Mouse (Mus musculus) left cerebral cortex, postnatal 14 days (tissue): Measurements from ENCODE around the gene Ppil2. TPM values are rescaled to one million over a fixed set of nuclear protein-coding genes. Genes with fewer than 3 reads are reported as not detected.

ENCODE experiments used
- DNase-seq, 2 experiments: peaks; one replicate each; pipeline ENCODE4 v3.0.0; 2021 to 2022; ENCODE audit warnings: low spot score in 2 of 2, mixed read lengths in 1 of 2
- intact Hi-C: fragments of 180-260 bp; cut with DNase I; formaldehyde crosslinking; loops from one replicate; pipeline ENCODE4 v1.15.1; 2025
- microRNA-seq, 2 experiments: library from miRNA; unstranded; fragments of <30 nt; microRNA quantifications; one replicate each; pipeline ENCODE4 v1.2.0; 2022
- total RNA-seq, 2 experiments: library from RNA; stranded (reverse); gene quantifications; 2 replicates each; pipeline ENCODE4 v1.2.3; 2021

Ppil2 gene
- total RNA-seq, 2 experiments from 2014 or later: 84.7 to 85.2 TPM

DNA sequence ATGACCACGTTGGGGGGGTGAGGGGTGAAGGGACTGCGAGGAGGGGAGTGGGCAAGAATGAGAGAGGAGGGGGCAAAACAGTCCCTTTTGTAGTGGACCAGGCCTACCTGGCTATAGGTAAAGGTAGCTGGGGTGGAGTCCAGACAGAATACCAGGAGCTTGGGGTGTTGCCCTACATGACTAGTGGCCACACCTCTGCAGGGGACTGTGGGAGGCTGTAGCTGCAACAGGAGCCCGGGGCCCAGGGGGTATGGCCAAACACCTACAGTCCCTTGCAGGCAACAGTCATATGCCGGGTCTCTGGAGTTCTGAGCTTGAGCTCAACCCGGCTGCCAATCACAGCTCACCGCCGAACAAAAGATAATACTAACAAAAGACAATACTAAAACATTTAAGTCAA lies 59.0 kb downstream of the Ppil2 start:
- no peak for DNase-seq
- intact Hi-C loops: no loop called here

DNA sequence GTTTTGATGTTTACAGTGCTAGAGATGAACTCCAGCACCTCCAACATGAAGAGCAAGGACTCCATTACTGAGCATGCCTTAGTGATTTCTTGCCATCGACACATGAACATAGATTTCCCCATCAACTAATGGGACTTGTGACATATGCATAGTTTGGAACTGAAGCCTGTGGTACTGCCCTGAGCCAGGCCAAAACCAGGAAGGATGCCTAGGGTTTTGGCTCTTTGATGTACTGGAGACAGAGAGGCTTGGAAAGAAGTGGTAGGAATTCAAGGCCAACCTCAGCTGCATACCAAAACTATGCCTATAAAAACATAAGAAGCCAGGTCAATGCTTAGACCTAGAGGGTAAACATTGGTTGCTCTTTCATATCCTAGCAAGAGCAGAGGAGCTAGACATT lies 61.2 kb downstream of the Ppil2 start:
- intact Hi-C loops: no loop called here
- DNase-seq: no peak

- intact Hi-C loops: no loop called here
- no peak for DNase-seq
These were observed 65.8 kb downstream of the Ppil2 start for GRCm38 (mm10) chr16:17045287-17045686.

- DNase-seq: no peak
- intact Hi-C loops: no loop called here
These were observed 66.7 kb downstream of the Ppil2 start for GRCm38 (mm10) chr16:17044320-17044719.

- intact Hi-C loops: no loop called here
These were observed 69.6 kb downstream of the Ppil2 start for GRCm38 (mm10) chr16:17041417-17041816.

DNA sequence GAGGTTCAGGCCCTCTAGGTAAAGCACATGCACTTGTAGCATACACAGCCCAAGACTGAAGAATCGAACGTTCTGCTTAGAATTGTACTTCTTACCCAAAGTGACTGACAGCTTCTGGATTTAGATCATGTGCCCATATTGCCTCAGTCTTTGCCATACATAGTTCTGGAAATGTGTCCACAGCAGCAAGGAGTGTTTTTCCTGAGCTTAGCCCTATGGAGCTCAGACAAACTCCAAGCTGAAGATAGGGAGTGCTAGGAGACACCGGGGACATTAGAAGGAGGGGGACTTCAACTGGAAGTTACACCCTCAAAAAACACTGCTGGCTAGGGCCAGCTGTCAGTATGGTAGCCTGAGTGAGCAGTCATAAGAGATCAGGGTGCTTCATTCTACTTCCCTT lies 70.3 kb downstream of the Ppil2 start:
- no peak for DNase-seq
- intact Hi-C loops: no loop called here

More at GRCm38 (mm10) chr16:17041417-17041816, 69.6 kb downstream of the Ppil2 start:
- DNase-seq: no peak

Small RNA genes within 50 kb of the gene (microRNA-seq; reads per million reads assigned to microRNA genes)
- gene Mir130b (285 to 326 reads per million in 2 experiments), gene Mir301b (5.0 to 9.8 reads per million in 2 experiments)

Other genes with a start within 250 kb of the Ppil2 start
- gene Igll1, start 247.3 kb downstream of the Ppil2 start, total RNA-seq: not detected
- gene Top3b, start 240.5 kb downstream of the Ppil2 start, total RNA-seq: 10 to 100 TPM; 58.9 to 68.2 TPM
- not detected for gene Vpreb1, start 240.4 kb downstream of the Ppil2 start, total RNA-seq
- 10 to 100 TPM; 34.3 TPM for gene Ppm1f, start 214.8 kb downstream of the Ppil2 start, total RNA-seq
- gene Mapk1, start 127.9 kb downstream of the Ppil2 start, total RNA-seq: 100 to 1,000 TPM; 524 to 615 TPM
- 10 to 100 TPM; 61.7 to 62.2 TPM for gene Ypel1, start 41.6 kb downstream of the Ppil2 start, total RNA-seq
- gene 2610318N02Rik, start 13.9 kb upstream of the Ppil2 start, total RNA-seq: 1 to 10 TPM; 2.3 to 3.0 TPM
- 10 to 100 TPM; 16.8 to 23.1 TPM for gene Sdf2l1, start 21.1 kb upstream of the Ppil2 start, total RNA-seq
- gene Ydjc, start 33.4 kb upstream of the Ppil2 start, total RNA-seq: 10 to 100 TPM; 37.4 to 38.2 TPM
- 1 to 10 TPM; 4.6 to 5.4 TPM for gene Ccdc116, start 36.0 kb upstream of the Ppil2 start, total RNA-seq
- gene Ube2l3, start 91.4 kb upstream of the Ppil2 start, total RNA-seq: 100 to 1,000 TPM; 143 to 144 TPM
- 1 to 10 TPM; 1.5 to 1.8 TPM for gene Rimbp3, start 97.3 kb upstream of the Ppil2 start, total RNA-seq
- gene Hic2, start 122.3 kb upstream of the Ppil2 start, total RNA-seq: 1 to 10 TPM; 4.8 to 5.0 TPM
- gene Tmem191c, start 164.8 kb upstream of the Ppil2 start, total RNA-seq: 100 to 1,000 TPM; 118 to 134 TPM
- 1 to 10 TPM; 1.8 TPM for gene Serpind1, start 220.1 kb upstream of the Ppil2 start, total RNA-seq